Mouse (Mus musculus): ENCODE data around the gene 1110059E24Rik. TPM values are rescaled to one million over a fixed set of nuclear protein-coding genes. Genes with fewer than 3 reads are reported as not detected.
A peak's percentile ranks its signal among the peaks of the same experiment; 100 is the strongest.

Gene 1110059E24Rik
- total RNA-seq, 2 experiments from 2014 or later, result 49.2 to 68.3 TPM

GRCm38 (mm10) chr19:21577443-21577842 lies 75.3 kb downstream of the 1110059E24Rik start:
- no peak for ATAC-seq (replicated peaks; ENCODE audit: poor library complexity)

GRCm38 (mm10) chr19:21571986-21572385 lies 80.8 kb downstream of the 1110059E24Rik start:
- ATAC-seq (replicated peaks; ENCODE audit: poor library complexity), result no peak

GRCm38 (mm10) chr19:21571223-21571980 lies 81.4 kb downstream of the 1110059E24Rik start:
- peak; percentile 91 for ATAC-seq (replicated peaks; ENCODE audit: poor library complexity)

- ATAC-seq (replicated peaks; ENCODE audit: poor library complexity), result no peak
These were observed 82.0 kb downstream of the 1110059E24Rik start for GRCm38 (mm10) chr19:21570778-21571177.

- ATAC-seq (replicated peaks; ENCODE audit: poor library complexity), result peak; percentile 19; the same call in 1 of the 2 replicates
These were observed 84.1 kb downstream of the 1110059E24Rik start for GRCm38 (mm10) chr19:21568528-21569185.

- ATAC-seq (replicated peaks; ENCODE audit: poor library complexity), result 0 out of 2 replicates have a peak, but pooled peaks have one; percentile 12
These were observed 84.8 kb downstream of the 1110059E24Rik start for GRCm38 (mm10) chr19:21567933-21568332.

- no peak for ATAC-seq (replicated peaks; ENCODE audit: poor library complexity)
These were observed 86.3 kb downstream of the 1110059E24Rik start for GRCm38 (mm10) chr19:21566484-21566883.

- ATAC-seq (replicated peaks; ENCODE audit: poor library complexity), result no peak
These were observed 88.3 kb downstream of the 1110059E24Rik start for GRCm38 (mm10) chr19:21564461-21564797.

GRCm38 (mm10) chr19:21563789-21564460 lies 88.9 kb downstream of the 1110059E24Rik start:
- ATAC-seq (replicated peaks; ENCODE audit: poor library complexity), result peak; percentile 83

GRCm38 (mm10) chr19:21562996-21563395 lies 89.8 kb downstream of the 1110059E24Rik start:
- ATAC-seq (replicated peaks; ENCODE audit: poor library complexity), result peak; percentile 59

- no peak for ATAC-seq (replicated peaks; ENCODE audit: poor library complexity)
These were observed 100.0 kb downstream of the 1110059E24Rik start for GRCm38 (mm10) chr19:21552801-21553200.

- ATAC-seq (replicated peaks; ENCODE audit: poor library complexity), result no peak
These were observed 100.7 kb downstream of the 1110059E24Rik start for GRCm38 (mm10) chr19:21551921-21552536.

- ATAC-seq (replicated peaks; ENCODE audit: poor library complexity), result no peak
These were observed 103.1 kb downstream of the 1110059E24Rik start for GRCm38 (mm10) chr19:21549713-21550112.

GRCm38 (mm10) chr19:21548947-21549346 lies 103.8 kb downstream of the 1110059E24Rik start:
- ATAC-seq (replicated peaks; ENCODE audit: poor library complexity), result no peak

GRCm38 (mm10) chr19:21537125-21537524 lies 115.7 kb downstream of the 1110059E24Rik start:
- ATAC-seq (replicated peaks; ENCODE audit: poor library complexity), result no peak

Other genes starting within 250 kb of the 1110059E24Rik start
- gene Gda, start 179.5 kb downstream of the 1110059E24Rik start, total RNA-seq (2015), result 72.8 and 84.6 TPM in 2 replicates
- gene Gda, start 179.5 kb downstream of the 1110059E24Rik start, total RNA-seq (2017), result 96.6 and 99.5 TPM in 2 replicates
- 81.0 and 86.6 TPM in 2 replicates for gene Abhd17b, start 209 bp upstream of the 1110059E24Rik start, total RNA-seq (2015)
- 54.6 and 57.9 TPM in 2 replicates for gene Abhd17b, start 209 bp upstream of the 1110059E24Rik start, total RNA-seq (2017)
- 11.6 and 11.8 TPM in 2 replicates for gene Cemip2, start 125.4 kb upstream of the 1110059E24Rik start, total RNA-seq (2015)
- gene Cemip2, start 125.4 kb upstream of the 1110059E24Rik start, total RNA-seq (2017), result 21.6 and 21.7 TPM in 2 replicates